Mouse (Mus musculus) liver, embryonic 14.5 days (tissue): ENCODE results near the gene Mepe. TPM values are rescaled to one million over a fixed set of nuclear protein-coding genes. Genes with fewer than 3 reads are reported as not detected.

Experiments
- ATAC-seq: fragments of 200-750 bp; cut with Nextera tagmentation; 2 replicates; pipeline ENCODE4 v1.8.0; 2017; ENCODE audit warnings: moderate number of reproducible peaks, mild to moderate bottlenecking, moderate library complexity; ENCODE audit not compliant: insufficient read depth
- DNase-seq, 3 experiments: peaks; one replicate each; pipeline ENCODE4 v3.0.0-alpha.2; 2012 to 2013; ENCODE audit warnings: low read depth in 3 of 3, low spot score in 3 of 3
- H3K27ac ChIP-seq: fragments of 300-500 bp; sonication (generic); 2 replicates; pipeline ENCODE4 v1.5.1; 2014; ENCODE audit warnings: moderate library complexity, mild to moderate bottlenecking, control low read depth, inconsistent platforms
- H3K27me3 ChIP-seq: fragments of 300-500 bp; sonication (generic); 2 replicates; pipeline ENCODE4 v1.6.1; 2014; ENCODE audit warnings: mild to moderate bottlenecking, low read length, moderate library complexity; ENCODE audit not compliant: control insufficient read depth, insufficient read depth
- H3K36me3 ChIP-seq: fragments of 300-500 bp; sonication (generic); replicated peaks from 2 replicates; pipeline ENCODE4 v1.6.1; 2014; ENCODE audit warnings: low read depth; ENCODE audit not compliant: control insufficient read depth, insufficient read depth
- H3K4me1 ChIP-seq, 2 experiments: fragments of 200-500 bp in 1 of 2; fragments of 300-500 bp in 1 of 2; sonication (generic) in 1 of 2; replicated peaks; 2 replicates each; pipeline ENCODE4 v1.6.1; 2012 to 2014; ENCODE audit warnings: antibody characterized with exemption in 1 of 2, inconsistent platforms in 1 of 2, low read length in 1 of 2; ENCODE audit not compliant: control insufficient read depth in 2 of 2, insufficient read depth in 2 of 2
- H3K4me2 ChIP-seq: fragments of 300-500 bp; sonication (generic); 2 replicates; pipeline ENCODE4 v1.6.1; 2014; ENCODE audit warnings: low read depth, mild to moderate bottlenecking, control low read depth, moderate library complexity
- H3K4me3 ChIP-seq, 2 experiments: fragments of 200-500 bp in 1 of 2; fragments of 300-500 bp in 1 of 2; sonication (generic) in 1 of 2; 2 replicates each; pipeline ENCODE4 v1.5.1; 2012 to 2014; ENCODE audit warnings: low read depth in 2 of 2, low read length in 2 of 2, mild to moderate bottlenecking in 2 of 2, control low read depth in 1 of 2, inconsistent platforms in 1 of 2, moderate library complexity in 1 of 2; ENCODE audit not compliant: insufficient read depth in 1 of 2
- H3K9ac ChIP-seq: fragments of 300-500 bp; sonication (generic); replicated peaks from 2 replicates; pipeline ENCODE4 v1.6.1; 2014; ENCODE audit warnings: mild to moderate bottlenecking, control low read depth, moderate library complexity
- H3K9me3 ChIP-seq: fragments of 300-500 bp; sonication (generic); 2 replicates; pipeline ENCODE4 v1.6.1; 2016; ENCODE audit warnings: low read length, mixed read lengths; ENCODE audit not compliant: control insufficient read depth
- CTCF ChIP-seq: IDR thresholded peaks from 2 replicates; pipeline ENCODE4 v1.5.1; 2016; ENCODE audit warnings: antibody characterized with exemption, low read depth, control low read depth
- EP300 ChIP-seq: IDR thresholded peaks from 2 replicates; pipeline ENCODE4 v1.6.1; 2016; ENCODE audit warnings: antibody characterized with exemption, low read depth
- WGBS: fragments of 180-500 bp; shearing (Covaris S2); extraction: QIAGEN DNeasy Blood & Tissue Kit; methylation state at CpG from one replicate; pipeline ENCODE4 v1.1.7; 2014; ENCODE audit not compliant: insufficient replicate concordance; 5-methylcytosine and 5-hydroxymethylcytosine counted together
- polyA plus RNA-seq, 2 experiments: library from polyadenylated mRNA; depleted of rRNA in 1 of 2; stranded (reverse) in 1 of 2; unstranded in 1 of 2; fragments of >200 nt; fragmentation: Nextera tagmentation in 1 of 2; extraction: Ambion mirVana in 1 of 2; gene quantifications; 2 replicates each; pipeline versions ENCODE4 v1.2.1 to v1.2.3; 2012 to 2014

The Mepe gene
- polyA plus RNA-seq, 2 experiments, result not detected

DNA sequence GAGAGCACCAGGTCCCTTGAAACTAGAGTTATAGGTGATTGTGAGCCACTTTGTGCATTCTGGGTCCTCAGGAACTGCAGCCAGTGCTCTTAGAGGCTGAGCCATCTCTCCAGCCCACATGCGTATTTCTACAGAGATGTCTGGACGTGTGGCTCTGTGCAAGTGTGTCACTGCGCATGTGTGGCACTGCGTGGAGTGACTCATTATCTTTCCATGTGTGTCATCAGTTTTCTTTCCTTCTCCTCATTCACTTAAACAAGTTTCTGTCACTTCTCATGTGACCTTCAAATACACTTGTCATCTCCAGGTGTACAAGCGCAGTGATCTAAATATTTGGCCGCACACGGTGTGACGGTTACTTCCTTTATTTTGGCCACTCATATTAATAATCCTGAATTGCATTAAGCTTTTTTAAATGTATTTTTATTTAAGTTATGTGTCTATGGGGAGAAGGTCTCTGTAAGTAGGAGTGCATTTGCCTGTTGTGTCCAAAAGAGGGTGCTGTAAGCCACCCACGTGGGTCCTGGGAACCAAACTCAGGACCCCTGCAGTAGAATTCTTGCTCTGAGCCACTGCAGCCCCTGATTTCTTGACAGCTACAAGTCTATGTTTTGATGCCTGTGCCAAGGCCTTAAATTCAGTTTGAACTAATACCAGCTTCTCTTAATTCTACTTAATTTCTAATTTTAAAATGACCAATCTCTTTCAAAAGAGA, 19.6 kb downstream of the Mepe start:
- no peak for ATAC-seq
- WGBS, result 54% methylated on average over 9 of the region's 9 CpGs
- H3K9me3 ChIP-seq, result no peaks in the 10 kb centered on the region

DNA sequence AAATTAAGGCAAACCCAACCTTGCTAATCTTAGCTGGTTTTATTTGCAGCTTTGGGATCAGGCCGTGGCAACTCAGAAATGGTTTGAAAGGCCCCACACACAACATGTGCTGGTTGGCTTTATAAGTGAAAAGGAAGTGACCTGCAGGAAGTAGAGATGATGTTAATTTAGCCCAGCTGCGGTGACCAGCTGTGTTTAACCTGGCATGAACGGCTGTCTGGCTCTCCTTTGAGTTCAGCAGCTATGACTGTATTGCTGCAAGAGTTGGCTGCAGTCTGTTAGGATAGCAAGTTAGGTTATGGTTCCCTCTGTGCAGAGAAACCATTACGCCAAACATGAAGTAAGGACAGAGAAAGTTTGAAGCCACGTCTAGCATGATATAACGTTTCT, 20.1 kb downstream of the Mepe start:
- H3K9ac ChIP-seq, result no peak overlapping the region
- H3K4me3 ChIP-seq, result no peak overlapping the region
- DNase-seq, result no peak
- ATAC-seq, result no peak
- H3K4me2 ChIP-seq, result no peak overlapping the region
- H3K4me1 ChIP-seq, result no peaks in the 10 kb centered on the region
- H3K9me3 ChIP-seq, result no peaks in the 10 kb centered on the region
- no peaks in the 10 kb centered on the region for H3K36me3 ChIP-seq
- H3K27me3 ChIP-seq, result no peaks in the 10 kb centered on the region
- TF ChIP-seq CTCF (no peak), EP300 (no peak)
- WGBS, result 53% methylated on average over 6 of the region's 6 CpGs
- H3K27ac ChIP-seq, result no peak overlapping the region

More for the DNA sequence above, 19.6 kb downstream of the Mepe start:
- H3K4me2 ChIP-seq, result no peak overlapping the region
- H3K27me3 ChIP-seq, result no peaks in the 10 kb centered on the region
- H3K4me1 ChIP-seq, result no peaks in the 10 kb centered on the region
- no peak for DNase-seq
- H3K27ac ChIP-seq, result no peak overlapping the region
- no peaks in the 10 kb centered on the region for H3K36me3 ChIP-seq
- H3K4me3 ChIP-seq, result no peak overlapping the region
- H3K9ac ChIP-seq, result no peak overlapping the region
- TF ChIP-seq CTCF (peak; percentile 19; the same call in 1 of the 2 replicates), EP300 (no peak)

DNA sequence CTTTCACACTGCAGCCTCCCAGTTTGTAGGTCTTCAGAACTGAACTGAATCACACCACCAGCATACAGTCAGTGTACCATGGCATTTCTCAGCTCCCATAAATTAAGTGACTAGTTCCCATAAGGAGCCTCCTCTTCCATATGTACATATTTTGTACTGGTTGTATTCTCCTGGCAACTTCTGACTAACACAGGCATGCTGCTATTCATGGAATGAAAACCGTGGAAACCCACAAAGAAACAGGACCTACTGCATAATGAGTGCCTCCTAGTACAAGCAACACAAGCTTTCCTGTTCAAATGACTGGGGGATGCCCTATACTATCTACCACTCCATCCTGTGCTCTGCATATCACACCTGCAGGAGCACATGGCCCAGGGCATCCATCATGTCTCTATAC, 25.9 kb downstream of the Mepe start:
- no peaks in the 10 kb centered on the region for H3K36me3 ChIP-seq
- DNase-seq (no peak), ATAC-seq (no peak)
- H3K9ac ChIP-seq, result no peak overlapping the region
- 59% methylated on average over 1 of the region's 1 CpGs for WGBS
- H3K4me2 ChIP-seq, result no peak overlapping the region
- no peaks in the 10 kb centered on the region for H3K4me1 ChIP-seq
- no peaks in the 10 kb centered on the region for H3K9me3 ChIP-seq
- no peak overlapping the region for H3K27ac ChIP-seq
- H3K27me3 ChIP-seq, result no peaks in the 10 kb centered on the region
- no peak for TF ChIP-seq EP300
- no peak for TF ChIP-seq CTCF
- no peak overlapping the region for H3K4me3 ChIP-seq

- H3K4me3 ChIP-seq, result no peak overlapping the region
- no peaks in the 10 kb centered on the region for H3K36me3 ChIP-seq
- ATAC-seq (no peak), DNase-seq (no peak)
- H3K27me3 ChIP-seq, result no peaks in the 10 kb centered on the region
- TF ChIP-seq CTCF, result no peak
- no peak for TF ChIP-seq EP300
- H3K9me3 ChIP-seq, result no peaks in the 10 kb centered on the region
- no peak overlapping the region for H3K9ac ChIP-seq
- H3K4me1 ChIP-seq, result no peaks in the 10 kb centered on the region
- WGBS, result 30% methylated on average over 5 of the region's 5 CpGs
- H3K4me2 ChIP-seq, result no peak overlapping the region
- no peak overlapping the region for H3K27ac ChIP-seq
Measured at GRCm38 (mm10) chr5:104351874-104352273, 26.7 kb downstream of the Mepe start.

DNA sequence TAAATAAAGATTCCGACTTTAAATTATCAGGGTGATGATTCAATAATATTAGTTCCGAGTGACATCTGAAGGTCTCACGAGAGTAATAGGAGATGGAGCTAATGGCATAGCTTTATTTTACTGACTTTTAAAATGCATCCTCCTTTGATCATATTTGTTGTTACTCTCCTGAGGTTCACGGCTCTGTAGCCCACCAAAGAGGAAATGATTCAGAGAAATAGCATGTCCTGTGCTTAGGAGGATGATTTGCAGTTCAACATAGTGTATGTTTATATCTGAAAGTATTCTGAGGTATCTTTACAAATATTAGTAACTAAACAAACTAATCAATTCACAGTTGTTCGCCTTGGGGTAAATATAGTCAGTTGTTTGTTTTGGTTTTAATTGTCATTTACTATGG, 32.4 kb downstream of the Mepe start:
- WGBS, result 48% methylated on average over 5 of the region's 5 CpGs
- no peak overlapping the region for H3K4me2 ChIP-seq
- no peaks in the 10 kb centered on the region for H3K9me3 ChIP-seq
- TF ChIP-seq EP300 (no peak), CTCF (no peak)
- H3K9ac ChIP-seq, result no peak overlapping the region
- no peak overlapping the region for H3K27ac ChIP-seq
- H3K36me3 ChIP-seq, result no peaks in the 10 kb centered on the region
- DNase-seq (no peak), ATAC-seq (no peak)
- H3K27me3 ChIP-seq, result no peaks in the 10 kb centered on the region
- no peaks in the 10 kb centered on the region for H3K4me1 ChIP-seq
- H3K4me3 ChIP-seq, result no peak overlapping the region
